Mouse (Mus musculus) lung, adult 2 months (tissue): ENCODE data around the gene Nyx.

Experiments used
- CTCF ChIP-seq: fragments of 200-500 bp; IDR thresholded peaks from 2 replicates; pipeline ENCODE4 v1.5.1; 2011; ENCODE audit warnings: mild to moderate bottlenecking, low read length, control low read depth; ENCODE audit not compliant: insufficient read depth
- POLR2A ChIP-seq: fragments of 200-500 bp; IDR thresholded peaks from 2 replicates; pipeline ENCODE4 v1.6.1; 2011; ENCODE audit warnings: low read depth, mild to moderate bottlenecking, control low read depth, low read length, borderline replicate concordance; ENCODE audit errors: extremely low read depth

DNA sequence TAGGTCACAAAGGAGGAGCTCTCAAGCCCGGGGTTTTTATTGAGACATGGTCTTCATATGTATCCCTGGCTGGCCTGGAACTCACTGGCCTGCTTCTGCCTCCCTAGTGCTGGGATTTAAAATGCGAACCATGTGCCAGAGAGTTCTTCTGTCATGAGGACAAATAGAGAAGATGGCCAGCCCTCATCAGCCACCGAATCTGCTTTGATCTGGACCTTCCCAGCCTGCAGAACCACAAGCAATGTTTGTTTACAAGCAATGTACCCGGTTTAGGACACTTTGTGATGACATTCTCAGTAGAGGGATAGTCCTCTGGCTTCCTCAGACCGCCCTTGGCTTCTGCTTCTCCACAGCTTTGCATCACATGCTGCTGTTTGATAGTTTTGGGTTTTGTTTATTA, 12.4 kb downstream of the Nyx start:
- TF ChIP-seq CTCF (no peak), POLR2A (no peak)
